Mouse (Mus musculus) heart, adult 2 months (tissue): ENCODE data around the gene Rhno1.

Source experiments
- CTCF ChIP-seq: fragments of 200-600 bp; IDR thresholded peaks from 2 replicates; pipeline ENCODE4 v1.8.1; 2022; ENCODE audit warnings: antibody characterized with exemption, mild to moderate bottlenecking, moderate library complexity
- POLR2A ChIP-seq: fragments of 200-500 bp; IDR thresholded peaks from 2 replicates; pipeline ENCODE4 v1.6.1; 2011; ENCODE audit warnings: mild to moderate bottlenecking, low read depth, low read length, control low read depth; ENCODE audit not compliant: insufficient read depth

- TF ChIP-seq CTCF (no peak), POLR2A (no peak)
Observed at GRCm38 (mm10) chr6:128362381-128363006, at the start of gene Rhno1, which contains the start of gene Foxm1.
